11 mouse cellular contexts compared by ENCODE assay signal in the genomic region with DNA sequence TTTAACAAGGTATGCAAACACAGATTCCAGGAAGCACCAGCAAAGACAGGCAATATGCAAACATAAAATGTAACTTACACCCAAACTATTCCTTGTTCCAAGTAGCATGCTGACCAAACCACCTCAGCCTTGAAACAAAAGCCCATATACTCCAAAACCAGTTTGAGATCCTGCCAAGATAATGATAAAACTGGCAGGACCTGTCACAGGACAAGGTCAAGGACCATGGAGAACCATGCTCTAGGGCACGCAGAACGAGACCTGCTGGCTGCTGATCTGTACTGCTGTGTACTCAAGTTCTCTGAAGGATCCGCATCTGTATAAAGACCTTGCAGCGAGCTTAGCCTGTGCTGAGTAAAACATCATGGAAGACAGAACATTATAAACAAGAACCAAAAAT. TPM values are rescaled to one million over a fixed set of nuclear protein-coding genes. Genes with fewer than 3 reads are reported as not detected.
DNase-seq lines count a peak whose midpoint lies in the region.
"Had no signal": no experiment of that assay in that cellular context is flagged by ENCODE, and none has a peak within 500 bp of the region (broad histone marks: within the 10 kb centered on the region; RNA-seq: fewer than 3 reads in every experiment).

No protein-coding gene starts in this region.

- peak; percentile 42 for DNase-seq in cerebellum, adult 11-12 months
- no peak for DNase-seq in cerebellum, postnatal 36 days
- peak; percentile 17 to 46 for DNase-seq in lung, adult 18-20 months
- DNase-seq in lung, postnatal 4 days: no peak
- peak; percentile 12 to 13 for DNase-seq in adrenal gland, postnatal 36 days
- DNase-seq in lung, postnatal 14 days: peak; percentile 3
- no peak for DNase-seq in urinary bladder, adult 2 months (ENCODE audit: low spot score)
- no peak for DNase-seq in layer of hippocampus, postnatal 10 days (ENCODE audit: low spot score in 2 of 2)
- DNase-seq: gastrocnemius, adult 2 months; heart, postnatal 14 days; kidney, postnatal 10 days had no signal

RNA-seq across cellular contexts. Expression of a gene that starts 1.8 kb away (rescaled TPM):
- total RNA-seq in adrenal gland, postnatal 36 days (2021): 1 to 10 TPM in 1 of 2 experiments, under 1 TPM in 1; 0.82 to 1.0 TPM
- 1.8 and 1.9 TPM in 2 replicates for polyA plus RNA-seq in urinary bladder, adult 2 months (2012; rRNA removed)
- total RNA-seq in layer of hippocampus, postnatal 10 days (2021): 10 to 100 TPM; 24.5 to 27.9 TPM

RNA-seq across cellular contexts. Expression of a gene that starts 2.4 kb away (rescaled TPM):
- 10 to 100 TPM; 15.0 to 18.0 TPM for total RNA-seq in adrenal gland, postnatal 36 days (2021)
- polyA plus RNA-seq in urinary bladder, adult 2 months (2012; rRNA removed): 18.6 and 20.7 TPM in 2 replicates
- total RNA-seq in layer of hippocampus, postnatal 10 days (2021): 10 to 100 TPM; 67.8 to 68.8 TPM

Comparison
In these comparisons a context has a peak if more than half of its experiments do, and no peak if none do; other contexts are left out.
1. DNase-seq: peak in cerebellum, adult 11-12 months (single experiment), lung, adult 18-20 months (2 of 2), adrenal gland, postnatal 36 days (2 of 2) and lung, postnatal 14 days (single experiment); none in cerebellum, postnatal 36 days (0 of 2), lung, postnatal 4 days (0 of 2), urinary bladder, adult 2 months (single experiment) and layer of hippocampus, postnatal 10 days (0 of 2).
2. RNA of a gene that starts 1.8 kb away (total RNA-seq): 24.5 to 27.9 TPM in layer of hippocampus, postnatal 10 days; 0.82 to 1.0 TPM in adrenal gland, postnatal 36 days; every median in the first group is over 10 times any median in the second.